Mouse (Mus musculus) liver, embryonic 14.5 days (tissue): Measurements from ENCODE around the gene Znrd1as.

Experiments used
- CTCF ChIP-seq: IDR thresholded peaks from 2 replicates; pipeline ENCODE4 v1.5.1; 2016; ENCODE audit warnings: antibody characterized with exemption, low read depth, control low read depth
- EP300 ChIP-seq: IDR thresholded peaks from 2 replicates; pipeline ENCODE4 v1.6.1; 2016; ENCODE audit warnings: antibody characterized with exemption, low read depth

GRCm38 (mm10) chr17:36920239-36920638, 38.2 kb upstream of the Znrd1as start:
- TF ChIP-seq CTCF (no peak), EP300 (no peak)
